Mouse (Mus musculus): Measurements from ENCODE around the gene Brat1. TPM values are rescaled to one million over a fixed set of nuclear protein-coding genes. Genes with fewer than 3 reads are reported as not detected.
"Not testable (repeated sequence)": the region's sequence is repeated elsewhere in the genome, so short reads cannot be mapped to it uniquely, and the experiment has no call there.

The Brat1 gene
- polyA plus RNA-seq, 1 experiment from 2014 or later: 14.3 TPM

DNA sequence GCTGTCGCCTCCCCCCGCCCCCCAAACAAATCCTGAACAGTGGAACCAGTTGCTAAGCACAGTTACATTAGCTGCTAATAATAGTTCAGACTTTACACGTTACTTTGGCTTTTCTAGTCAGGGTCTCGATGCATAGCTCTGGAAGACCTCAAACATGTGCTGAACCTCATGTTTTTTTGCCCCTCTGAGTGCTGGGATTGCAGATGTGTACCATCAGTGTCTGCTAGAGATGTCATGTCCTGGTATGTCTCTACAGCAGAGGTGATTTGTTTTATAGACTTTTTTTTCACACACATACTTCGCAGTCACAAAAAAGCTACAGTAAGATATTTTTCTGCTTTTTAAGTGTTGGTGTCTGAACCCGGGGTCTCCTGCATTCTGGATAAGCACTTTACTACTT is 32.7 kb upstream of the Brat1 start:
- Histone ChIP-seq H3K4me1 (ENCODE audit: control insufficient read depth, insufficient read depth, low read length) (no peaks in the 10 kb centered on the region), H3K4me3 (ENCODE audit: low read depth, low read length) (no peak overlapping the region), H3K36me3 (ENCODE audit: control insufficient read depth, insufficient read depth, low read length) (peaks cover 52% of the 10 kb centered on the region), H3K27me3 (replicated peaks; ENCODE audit: control insufficient read depth, insufficient read depth, low read length) (no peaks in the 10 kb centered on the region), H3K9ac (ENCODE audit: low read length) (no peak overlapping the region), H3K4me2 (ENCODE audit: low read length) (no peak overlapping the region), H3K27ac (ENCODE audit: low read depth, low read length) (no peak overlapping the region), H3K9me3 (replicated peaks; ENCODE audit: control insufficient read depth, low read length) (no peaks in the 10 kb centered on the region)
- no peak for DNase-seq (ENCODE audit: low spot score)
- WGBS: 88% methylated on average over 6 of the region's 6 CpGs
- ATAC-seq: no peak

DNA sequence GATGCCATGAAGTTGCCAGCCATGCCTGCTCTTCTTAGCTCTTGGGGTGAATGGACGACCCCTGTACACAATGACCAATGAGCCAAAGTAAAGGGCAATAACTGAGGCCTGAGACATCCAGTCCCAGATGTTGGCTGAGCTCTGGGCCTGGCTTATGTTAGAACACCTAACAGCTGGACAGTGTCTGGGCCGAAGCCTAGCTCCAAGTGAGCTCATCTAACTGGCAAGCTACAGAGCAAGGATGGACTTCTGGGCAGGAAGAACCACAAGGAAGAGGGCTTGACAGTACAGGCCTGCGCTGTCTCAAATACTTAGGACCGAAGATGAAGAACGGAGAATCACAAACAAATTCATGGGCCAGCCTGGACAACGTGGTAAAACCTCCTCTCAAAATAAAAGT is 32.2 kb upstream of the Brat1 start:
- not testable (repeated sequence) for H3K27ac ChIP-seq (ENCODE audit: low read depth, low read length); H3K4me1 ChIP-seq (ENCODE audit: control insufficient read depth, insufficient read depth, low read length); DNase-seq (ENCODE audit: low spot score); H3K4me2 ChIP-seq (ENCODE audit: low read length); H3K9ac ChIP-seq (ENCODE audit: low read length); H3K9me3 ChIP-seq (replicated peaks; ENCODE audit: control insufficient read depth, low read length); H3K4me3 ChIP-seq (ENCODE audit: low read depth, low read length); ATAC-seq; H3K27me3 ChIP-seq (replicated peaks; ENCODE audit: control insufficient read depth, insufficient read depth, low read length)
- 95% methylated on average over 6 of the region's 6 CpGs for WGBS
- H3K36me3 ChIP-seq (ENCODE audit: control insufficient read depth, insufficient read depth, low read length): peaks cover 57% of the 10 kb centered on the region

DNA sequence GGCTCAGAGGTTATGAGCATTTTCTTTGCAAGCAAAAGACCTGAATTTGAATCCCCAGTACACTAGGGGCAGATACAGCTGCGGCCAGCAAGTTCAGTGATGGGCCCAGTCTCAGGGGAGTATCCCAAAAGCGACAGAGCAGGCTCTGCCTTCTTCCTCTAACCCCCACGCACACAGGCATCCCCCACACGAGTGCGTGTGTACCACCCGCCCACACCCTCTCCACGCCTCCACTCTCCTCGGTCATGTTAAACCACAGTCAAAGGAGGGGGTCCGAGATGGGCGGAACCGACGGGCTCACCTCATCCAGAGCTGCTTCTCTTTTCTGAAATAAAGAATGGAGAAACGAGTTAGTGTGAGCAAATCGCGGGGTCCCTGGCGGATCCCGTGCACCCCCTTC is 30.8 kb upstream of the Brat1 start:
- 84% methylated on average over 17 of the region's 17 CpGs for WGBS
- Histone ChIP-seq H3K9ac (ENCODE audit: low read length) (no peak overlapping the region), H3K4me1 (ENCODE audit: control insufficient read depth, insufficient read depth, low read length) (no peaks in the 10 kb centered on the region), H3K9me3 (replicated peaks; ENCODE audit: control insufficient read depth, low read length) (no peaks in the 10 kb centered on the region), H3K27me3 (replicated peaks; ENCODE audit: control insufficient read depth, insufficient read depth, low read length) (no peaks in the 10 kb centered on the region), H3K4me2 (ENCODE audit: low read length) (no peak overlapping the region), H3K27ac (ENCODE audit: low read depth, low read length) (no peak overlapping the region), H3K36me3 (ENCODE audit: control insufficient read depth, insufficient read depth, low read length) (peaks cover 62% of the 10 kb centered on the region), H3K4me3 (ENCODE audit: low read depth, low read length) (no peak overlapping the region)
- ATAC-seq (no peak), DNase-seq (ENCODE audit: low spot score) (no peak)

GRCm38 (mm10) chr5:140675079-140675478 is 29.7 kb upstream of the Brat1 start:
- ATAC-seq (no peak), DNase-seq (ENCODE audit: low spot score) (no peak)
- H3K27ac ChIP-seq (ENCODE audit: low read depth, low read length): no peak overlapping the region
- no peak overlapping the region for H3K4me2 ChIP-seq (ENCODE audit: low read length)
- no peaks in the 10 kb centered on the region for H3K27me3 ChIP-seq (replicated peaks; ENCODE audit: control insufficient read depth, insufficient read depth, low read length)
- 76% methylated on average over 11 of the region's 11 CpGs for WGBS
- H3K9ac ChIP-seq (ENCODE audit: low read length): no peak overlapping the region
- no peaks in the 10 kb centered on the region for H3K4me1 ChIP-seq (ENCODE audit: control insufficient read depth, insufficient read depth, low read length)
- no peaks in the 10 kb centered on the region for H3K9me3 ChIP-seq (replicated peaks; ENCODE audit: control insufficient read depth, low read length)
- H3K4me3 ChIP-seq (ENCODE audit: low read depth, low read length): no peak overlapping the region
- H3K36me3 ChIP-seq (ENCODE audit: control insufficient read depth, insufficient read depth, low read length): peaks cover 60% of the 10 kb centered on the region

DNA sequence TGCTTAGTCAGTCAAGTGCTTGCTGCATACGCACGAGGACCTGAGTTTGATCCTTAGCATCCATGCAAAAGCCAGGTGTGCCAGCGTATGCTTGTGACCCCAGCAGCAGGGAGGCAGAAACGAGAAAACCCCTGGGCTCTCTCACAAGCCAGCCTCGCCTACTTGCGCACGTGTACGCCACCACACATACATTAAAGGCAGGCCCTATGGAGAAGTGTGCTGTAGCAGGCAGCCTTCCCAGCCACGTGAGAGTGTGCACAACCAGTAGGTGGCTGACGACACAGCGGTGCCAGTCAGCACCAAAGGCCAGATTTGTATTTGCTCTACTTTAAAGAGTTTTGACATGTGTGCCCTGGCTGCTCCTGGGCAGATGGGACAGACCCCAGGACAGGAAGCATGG is 29.2 kb upstream of the Brat1 start:
- H3K4me2 ChIP-seq (ENCODE audit: low read length): no peak overlapping the region
- H3K9me3 ChIP-seq (replicated peaks; ENCODE audit: control insufficient read depth, low read length): no peaks in the 10 kb centered on the region
- H3K36me3 ChIP-seq (ENCODE audit: control insufficient read depth, insufficient read depth, low read length): peaks cover 60% of the 10 kb centered on the region
- no peaks in the 10 kb centered on the region for H3K4me1 ChIP-seq (ENCODE audit: control insufficient read depth, insufficient read depth, low read length)
- no peak overlapping the region for H3K4me3 ChIP-seq (ENCODE audit: low read depth, low read length)
- DNase-seq (ENCODE audit: low spot score): no peak
- WGBS: 85% methylated on average over 11 of the region's 11 CpGs
- H3K27me3 ChIP-seq (replicated peaks; ENCODE audit: control insufficient read depth, insufficient read depth, low read length): no peaks in the 10 kb centered on the region
- no peak overlapping the region for H3K9ac ChIP-seq (ENCODE audit: low read length)
- ATAC-seq: no peak
- H3K27ac ChIP-seq (ENCODE audit: low read depth, low read length): no peak overlapping the region

- Histone ChIP-seq H3K27ac (ENCODE audit: low read depth, low read length) (no peak overlapping the region), H3K4me3 (ENCODE audit: low read depth, low read length) (no peak overlapping the region), H3K27me3 (replicated peaks; ENCODE audit: control insufficient read depth, insufficient read depth, low read length) (no peaks in the 10 kb centered on the region), H3K9me3 (replicated peaks; ENCODE audit: control insufficient read depth, low read length) (no peaks in the 10 kb centered on the region), H3K9ac (ENCODE audit: low read length) (no peak overlapping the region), H3K36me3 (ENCODE audit: control insufficient read depth, insufficient read depth, low read length) (peaks cover 55% of the 10 kb centered on the region), H3K4me1 (ENCODE audit: control insufficient read depth, insufficient read depth, low read length) (no peaks in the 10 kb centered on the region), H3K4me2 (ENCODE audit: low read length) (no peak overlapping the region)
- ATAC-seq (no peak), DNase-seq (ENCODE audit: low spot score) (no peak)
- 91% methylated on average over 6 of the region's 6 CpGs for WGBS
These were observed 27.7 kb upstream of the Brat1 start for GRCm38 (mm10) chr5:140677137-140677536.

DNA sequence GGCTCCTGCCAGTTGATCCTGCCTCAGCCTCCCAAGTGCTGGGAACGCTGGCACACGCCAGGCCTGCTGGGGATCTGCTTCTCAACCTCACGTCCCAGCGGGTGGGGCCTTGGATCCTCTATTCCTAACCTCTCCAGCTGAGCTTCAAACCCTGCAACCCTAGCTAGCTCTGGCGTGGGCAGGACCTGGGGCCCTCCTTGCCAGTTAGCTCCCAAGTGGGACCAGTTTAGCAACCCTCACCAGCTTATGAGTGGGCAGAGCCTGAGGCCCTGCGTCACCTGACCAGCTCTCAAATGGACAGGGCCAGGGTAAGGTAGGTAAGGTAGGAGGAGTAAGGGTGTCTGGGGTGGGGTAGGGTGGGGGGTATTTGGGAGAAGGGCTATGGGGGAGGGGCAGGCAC is 24.8 kb upstream of the Brat1 start:
- H3K9ac ChIP-seq (ENCODE audit: low read length): no peak overlapping the region
- DNase-seq (ENCODE audit: low spot score): no peak
- H3K4me3 ChIP-seq (ENCODE audit: low read depth, low read length): no peak overlapping the region
- H3K9me3 ChIP-seq (replicated peaks; ENCODE audit: control insufficient read depth, low read length): no peaks in the 10 kb centered on the region
- ATAC-seq: no peak
- no peaks in the 10 kb centered on the region for H3K27me3 ChIP-seq (replicated peaks; ENCODE audit: control insufficient read depth, insufficient read depth, low read length)
- no peak overlapping the region for H3K4me2 ChIP-seq (ENCODE audit: low read length)
- no peaks in the 10 kb centered on the region for H3K4me1 ChIP-seq (ENCODE audit: control insufficient read depth, insufficient read depth, low read length)
- 90% methylated on average over 6 of the region's 6 CpGs for WGBS
- H3K27ac ChIP-seq (ENCODE audit: low read depth, low read length): no peak overlapping the region
- peaks cover 45% of the 10 kb centered on the region for H3K36me3 ChIP-seq (ENCODE audit: control insufficient read depth, insufficient read depth, low read length)

GRCm38 (mm10) chr5:140680950-140681349 is 23.9 kb upstream of the Brat1 start:
- WGBS: 90% methylated on average over 1 of the region's 1 CpGs
- DNase-seq (ENCODE audit: low spot score) (no peak), ATAC-seq (no peak)
- no peaks in the 10 kb centered on the region for H3K27me3 ChIP-seq (replicated peaks; ENCODE audit: control insufficient read depth, insufficient read depth, low read length)
- H3K9ac ChIP-seq (ENCODE audit: low read length): no peak overlapping the region
- no peak overlapping the region for H3K4me2 ChIP-seq (ENCODE audit: low read length)
- peaks cover 41% of the 10 kb centered on the region for H3K36me3 ChIP-seq (ENCODE audit: control insufficient read depth, insufficient read depth, low read length)
- H3K4me3 ChIP-seq (ENCODE audit: low read depth, low read length): no peak overlapping the region
- H3K4me1 ChIP-seq (ENCODE audit: control insufficient read depth, insufficient read depth, low read length): no peaks in the 10 kb centered on the region
- no peaks in the 10 kb centered on the region for H3K9me3 ChIP-seq (replicated peaks; ENCODE audit: control insufficient read depth, low read length)
- no peak overlapping the region for H3K27ac ChIP-seq (ENCODE audit: low read depth, low read length)

GRCm38 (mm10) chr5:140682113-140682512 is 22.7 kb upstream of the Brat1 start:
- ATAC-seq: no peak
- Histone ChIP-seq H3K36me3 (ENCODE audit: control insufficient read depth, insufficient read depth, low read length) (peaks cover 36% of the 10 kb centered on the region), H3K4me2 (ENCODE audit: low read length) (no peak overlapping the region), H3K27ac (ENCODE audit: low read depth, low read length) (no peak overlapping the region), H3K4me1 (ENCODE audit: control insufficient read depth, insufficient read depth, low read length) (no peaks in the 10 kb centered on the region), H3K9me3 (replicated peaks; ENCODE audit: control insufficient read depth, low read length) (no peaks in the 10 kb centered on the region), H3K9ac (ENCODE audit: low read length) (no peak overlapping the region), H3K4me3 (ENCODE audit: low read depth, low read length) (no peak overlapping the region), H3K27me3 (replicated peaks; ENCODE audit: control insufficient read depth, insufficient read depth, low read length) (no peaks in the 10 kb centered on the region)
- 98% methylated on average over 6 of the region's 6 CpGs for WGBS
- no peak for DNase-seq (ENCODE audit: low spot score)

All from forebrain, embryonic 14.5 days (tissue).